Mouse (Mus musculus): ENCODE measurements around the gene Man2a2. TPM values are rescaled to one million over a fixed set of nuclear protein-coding genes. Genes with fewer than 3 reads are reported as not detected.

The Man2a2 gene
- total RNA-seq, 1 experiment, result 14.6 TPM

DNA sequence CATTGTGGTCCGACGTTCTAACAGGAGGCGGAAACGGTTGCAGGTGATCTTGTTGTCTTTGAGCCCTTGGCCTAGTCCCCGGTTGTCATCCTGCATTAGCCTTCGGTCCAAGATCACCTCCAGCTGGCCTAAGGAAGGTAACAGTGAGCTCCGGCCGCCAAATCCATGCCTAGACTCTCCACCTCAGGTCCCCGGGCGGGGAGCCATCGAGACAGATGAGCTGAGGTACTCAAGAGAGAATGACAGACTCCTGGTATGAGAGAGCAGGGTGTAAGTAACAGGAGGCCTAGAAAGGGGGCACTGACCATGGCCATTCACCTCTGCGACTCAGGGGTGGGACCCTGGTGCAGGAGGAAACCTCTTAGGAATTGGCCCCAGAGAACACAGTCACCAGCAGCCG lies 14.8 kb downstream of the Man2a2 start:
- H3K4me3 ChIP-seq (ENCODE audit: insufficient read depth in 1 of 2, low read depth in 1 of 2, low read length in 2 of 2, poor library complexity in 1 of 2, severe bottlenecking in 1 of 2), result no peak overlapping the region
- in situ Hi-C loops (cut with MboI; ENCODE audit: low sequenced_read_pairs in 2 of 2, unreplicated experiment in 2 of 2), result no loop called here
- no peak for DNase-seq (ENCODE audit: low read depth, low spot score)
- H3K27ac ChIP-seq (ENCODE audit: insufficient read depth, low read depth, low read length, poor library complexity, severe bottlenecking), result no peak overlapping the region
- H3K4me1 ChIP-seq (ENCODE audit: control insufficient read depth in 2 of 2, insufficient read depth in 2 of 2, low read length in 2 of 2, poor library complexity in 1 of 2), result peaks cover 1 to 13% of the 10 kb centered on the region in 2 experiments; a peak in 1 of 4 replicates
- TF ChIP-seq ZNF384 (IDR thresholded peaks at IDR 0.05; ENCODE audit: low read depth, low read length) (no peak), ZC3H11A (IDR thresholded peaks at IDR 0.05; ENCODE audit: borderline replicate concordance, low read depth, low read length) (no peak), CHD2 (IDR thresholded peaks at IDR 0.05; ENCODE audit: low read depth, low read length) (no peak), HCFC1 (IDR thresholded peaks at IDR 0.05; ENCODE audit: borderline replicate concordance, insufficient read depth, low read length) (no peak), MAFK (IDR thresholded peaks at IDR 0.05; ENCODE audit: insufficient read depth, low read depth, low read length) (no peak)
- no peaks in the 10 kb centered on the region for H3K9me3 ChIP-seq (ENCODE audit: control insufficient read depth, insufficient read depth, low read depth, low read length)
- H3K36me3 ChIP-seq (ENCODE audit: control insufficient read depth, insufficient read depth, low read length, poor library complexity, severe bottlenecking), result peaks cover 8% of the 10 kb centered on the region; the same call in 1 of the 2 replicates
- H3K9ac ChIP-seq (ENCODE audit: insufficient read depth, low read depth, low read length, poor library complexity, severe bottlenecking), result no peak overlapping the region

GRCm38 (mm10) chr7:80352920-80353319 lies 18.3 kb downstream of the Man2a2 start:
- H3K9ac ChIP-seq (ENCODE audit: insufficient read depth, low read depth, low read length, poor library complexity, severe bottlenecking), result no peak overlapping the region
- H3K4me3 ChIP-seq (ENCODE audit: insufficient read depth in 1 of 2, low read depth in 1 of 2, low read length in 2 of 2, poor library complexity in 1 of 2, severe bottlenecking in 1 of 2), result no peak overlapping the region
- no peak for DNase-seq (ENCODE audit: low read depth, low spot score)
- H3K36me3 ChIP-seq (ENCODE audit: control insufficient read depth, insufficient read depth, low read length, poor library complexity, severe bottlenecking), result peaks cover 6% of the 10 kb centered on the region; the same call in 1 of the 2 replicates
- TF ChIP-seq CHD2 (IDR thresholded peaks at IDR 0.05; ENCODE audit: low read depth, low read length), result no peak
- TF ChIP-seq MAFK (IDR thresholded peaks at IDR 0.05; ENCODE audit: insufficient read depth, low read depth, low read length), result no peak
- TF ChIP-seq ZNF384 (IDR thresholded peaks at IDR 0.05; ENCODE audit: low read depth, low read length), result no peak
- no peak for TF ChIP-seq HCFC1 (IDR thresholded peaks at IDR 0.05; ENCODE audit: borderline replicate concordance, insufficient read depth, low read length)
- TF ChIP-seq ZC3H11A (IDR thresholded peaks at IDR 0.05; ENCODE audit: borderline replicate concordance, low read depth, low read length), result no peak
- no peaks in the 10 kb centered on the region for H3K9me3 ChIP-seq (ENCODE audit: control insufficient read depth, insufficient read depth, low read depth, low read length)
- in situ Hi-C loops (cut with MboI; ENCODE audit: low sequenced_read_pairs in 2 of 2, unreplicated experiment in 2 of 2), result no loop called here
- H3K4me1 ChIP-seq (ENCODE audit: control insufficient read depth in 2 of 2, insufficient read depth in 2 of 2, low read length in 2 of 2, poor library complexity in 1 of 2), result peaks cover 0 to 11% of the 10 kb centered on the region in 2 experiments; a peak in 1 of 4 replicates
- no peak overlapping the region for H3K27ac ChIP-seq (ENCODE audit: insufficient read depth, low read depth, low read length, poor library complexity, severe bottlenecking)

DNA sequence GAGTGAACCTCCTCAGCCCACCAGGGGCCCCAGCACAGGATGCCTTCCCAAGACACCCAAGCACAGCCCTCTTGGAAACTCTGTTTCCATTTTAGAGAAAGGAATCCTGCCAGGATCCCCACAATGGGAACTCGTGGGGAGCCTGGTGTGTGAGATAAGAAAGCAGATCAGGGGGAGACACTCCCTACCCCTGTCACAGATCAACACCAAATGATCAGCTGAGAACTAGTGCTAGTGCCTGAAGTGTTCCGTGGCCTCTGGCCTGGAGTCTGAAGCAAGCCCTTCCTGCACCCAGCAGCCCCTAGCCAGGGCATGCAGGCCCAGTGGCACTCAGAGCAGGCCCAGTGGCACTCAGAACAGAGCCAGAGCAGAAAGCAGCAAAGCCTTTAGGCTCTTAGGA lies 20.4 kb downstream of the Man2a2 start:
- no peaks in the 10 kb centered on the region for H3K9me3 ChIP-seq (ENCODE audit: control insufficient read depth, insufficient read depth, low read depth, low read length)
- H3K27ac ChIP-seq (ENCODE audit: insufficient read depth, low read depth, low read length, poor library complexity, severe bottlenecking), result no peak overlapping the region
- H3K4me3 ChIP-seq (ENCODE audit: insufficient read depth in 1 of 2, low read depth in 1 of 2, low read length in 2 of 2, poor library complexity in 1 of 2, severe bottlenecking in 1 of 2), result no peak overlapping the region
- TF ChIP-seq ZC3H11A (IDR thresholded peaks at IDR 0.05; ENCODE audit: borderline replicate concordance, low read depth, low read length) (no peak), MAFK (IDR thresholded peaks at IDR 0.05; ENCODE audit: insufficient read depth, low read depth, low read length) (no peak), ZNF384 (IDR thresholded peaks at IDR 0.05; ENCODE audit: low read depth, low read length) (no peak), CHD2 (IDR thresholded peaks at IDR 0.05; ENCODE audit: low read depth, low read length) (no peak), HCFC1 (IDR thresholded peaks at IDR 0.05; ENCODE audit: borderline replicate concordance, insufficient read depth, low read length) (no peak)
- in situ Hi-C loops (cut with MboI; ENCODE audit: low sequenced_read_pairs in 2 of 2, unreplicated experiment in 2 of 2), result no loop called here
- no peak for DNase-seq (ENCODE audit: low read depth, low spot score)
- peaks cover 6% of the 10 kb centered on the region; the same call in 1 of the 2 replicates for H3K36me3 ChIP-seq (ENCODE audit: control insufficient read depth, insufficient read depth, low read length, poor library complexity, severe bottlenecking)
- H3K9ac ChIP-seq (ENCODE audit: insufficient read depth, low read depth, low read length, poor library complexity, severe bottlenecking), result no peak overlapping the region
- H3K4me1 ChIP-seq (ENCODE audit: control insufficient read depth in 2 of 2, insufficient read depth in 2 of 2, low read length in 2 of 2, poor library complexity in 1 of 2), result peaks cover 0 to 14% of the 10 kb centered on the region in 2 experiments; a peak in 1 of 4 replicates

DNA sequence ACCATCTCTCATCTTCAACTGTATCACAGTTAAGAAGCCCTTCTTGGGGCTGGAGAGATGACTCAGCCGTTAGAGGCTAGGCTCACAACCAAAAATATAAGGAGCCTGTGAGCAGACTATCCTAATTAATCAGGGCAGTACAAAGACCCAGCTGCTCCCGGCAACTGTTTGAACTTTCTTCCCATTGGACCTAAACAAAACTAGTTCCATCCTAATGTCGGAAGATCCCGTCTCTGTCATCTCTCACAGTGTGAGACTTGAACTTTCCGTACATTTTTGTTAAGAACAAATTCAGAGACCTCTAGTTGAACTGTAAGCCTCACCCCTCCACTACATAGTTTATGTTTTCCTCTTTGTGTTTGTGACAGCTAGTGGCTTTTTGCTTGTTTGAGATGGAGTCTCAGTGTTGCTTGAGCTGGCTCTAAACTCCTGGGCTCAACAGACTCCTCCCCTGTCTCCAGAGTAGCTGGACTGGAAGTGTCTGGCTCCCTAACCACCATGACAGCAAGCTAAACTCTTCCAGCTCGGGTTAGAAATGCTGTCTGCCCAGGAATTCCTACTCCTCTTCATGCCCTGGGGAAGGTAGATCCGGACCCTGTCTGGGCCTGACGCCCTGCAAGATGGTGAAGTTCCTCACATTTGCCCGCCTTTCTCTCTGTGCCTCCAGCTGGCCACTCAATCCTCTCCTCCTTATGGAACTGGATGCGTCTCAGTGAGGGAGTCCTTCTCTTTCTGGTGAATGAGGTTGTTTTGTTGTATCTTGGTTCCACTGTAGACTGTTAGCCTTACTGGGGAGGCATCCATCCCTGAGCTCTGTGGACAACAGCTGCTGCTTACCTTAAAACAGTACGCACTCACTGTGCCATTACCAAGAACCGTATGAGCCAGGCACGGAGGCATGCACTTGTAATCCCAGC lies 23.2 kb downstream of the Man2a2 start:
- Histone ChIP-seq H3K36me3 (ENCODE audit: control insufficient read depth, insufficient read depth, low read length, poor library complexity, severe bottlenecking) (peaks cover 3% of the 10 kb centered on the region; the same call in 1 of the 2 replicates), H3K9ac (ENCODE audit: insufficient read depth, low read depth, low read length, poor library complexity, severe bottlenecking) (peak overlapping the region; percentile 23; the same call in 1 of the 2 replicates), H3K9me3 (ENCODE audit: control insufficient read depth, insufficient read depth, low read depth, low read length) (no peaks in the 10 kb centered on the region), H3K4me3 (ENCODE audit: insufficient read depth in 1 of 2, low read depth in 1 of 2, low read length in 2 of 2, poor library complexity in 1 of 2, severe bottlenecking in 1 of 2) (no peak overlapping the region), H3K4me1 (ENCODE audit: control insufficient read depth in 2 of 2, insufficient read depth in 2 of 2, low read length in 2 of 2, poor library complexity in 1 of 2) (peaks cover 0 to 16% of the 10 kb centered on the region in 2 experiments; a peak in 1 of 4 replicates), H3K27ac (ENCODE audit: insufficient read depth, low read depth, low read length, poor library complexity, severe bottlenecking) (no peak overlapping the region)
- TF ChIP-seq HCFC1 (IDR thresholded peaks at IDR 0.05; ENCODE audit: borderline replicate concordance, insufficient read depth, low read length) (no peak), ZC3H11A (IDR thresholded peaks at IDR 0.05; ENCODE audit: borderline replicate concordance, low read depth, low read length) (no peak), CHD2 (IDR thresholded peaks at IDR 0.05; ENCODE audit: low read depth, low read length) (no peak), MAFK (IDR thresholded peaks at IDR 0.05; ENCODE audit: insufficient read depth, low read depth, low read length) (no peak), ZNF384 (IDR thresholded peaks at IDR 0.05; ENCODE audit: low read depth, low read length) (no peak)
- in situ Hi-C loops (cut with MboI; ENCODE audit: low sequenced_read_pairs in 2 of 2, unreplicated experiment in 2 of 2), result no loop called here
- DNase-seq (ENCODE audit: low read depth, low spot score), result no peak

All from ES-E14 (cell line).